Mouse (Mus musculus): ENCODE results near the gene Atp6v1c2. TPM values are rescaled to one million over a fixed set of nuclear protein-coding genes. Genes with fewer than 3 reads are reported as not detected.

The Atp6v1c2 gene
- polyA plus RNA-seq, 1 experiment from 2014 or later = 0.62 TPM

DNA sequence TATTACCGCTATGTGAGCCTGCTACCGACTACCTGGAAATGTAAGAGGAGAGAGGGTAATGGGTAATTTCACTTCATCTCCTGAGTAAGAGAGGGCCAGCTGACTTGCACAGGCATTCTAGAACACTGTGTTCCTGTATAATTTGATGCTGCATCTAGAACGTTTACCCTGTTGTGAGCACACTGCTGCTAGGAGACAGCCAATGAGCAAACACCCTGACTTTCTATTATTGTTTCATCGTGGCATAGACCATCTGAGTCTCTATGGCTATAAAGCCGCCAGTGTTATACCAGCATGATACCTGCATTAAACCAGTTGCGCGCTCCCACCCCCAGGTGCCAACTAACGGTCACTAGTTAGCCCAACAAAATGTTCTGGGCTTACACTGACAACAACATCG lies 87.5 kb downstream of the Atp6v1c2 start:
- no peak for ATAC-seq
- H3K27ac ChIP-seq = no peak overlapping the region
- WGBS = 97% methylated on average over 9 of the region's 9 CpGs

GRCm38 (mm10) chr12:17241016-17241415 lies 88.1 kb downstream of the Atp6v1c2 start:
- no peak overlapping the region for H3K4me2 ChIP-seq (replicated peaks)

More for the DNA sequence above, 87.5 kb downstream of the Atp6v1c2 start:
- Histone ChIP-seq H3K4me1 (replicated peaks) (no peaks in the 10 kb centered on the region; the same call in 1 of the 2 replicates), H3K36me3 (no peaks in the 10 kb centered on the region), H3K27me3 (no peaks in the 10 kb centered on the region), H3K4me3 (replicated peaks) (no peak overlapping the region), H3K9me3 (no peaks in the 10 kb centered on the region), H3K9ac (replicated peaks) (no peak overlapping the region), H3K4me2 (replicated peaks) (no peak overlapping the region)

GRCm38 (mm10) chr12:17239428-17239688 lies 89.8 kb downstream of the Atp6v1c2 start:
- H3K36me3 ChIP-seq = no peaks in the 10 kb centered on the region
- peaks cover 14% of the 10 kb centered on the region for H3K4me1 ChIP-seq (replicated peaks)
- H3K4me3 ChIP-seq (replicated peaks) = no peak overlapping the region
- ATAC-seq = no peak
- no peak overlapping the region for H3K9ac ChIP-seq (replicated peaks)
- no peak overlapping the region for H3K27ac ChIP-seq
- H3K27me3 ChIP-seq = no peaks in the 10 kb centered on the region
- no peaks in the 10 kb centered on the region for H3K9me3 ChIP-seq
- no peak overlapping the region for H3K4me2 ChIP-seq (replicated peaks)

More at GRCm38 (mm10) chr12:17241016-17241415, 88.1 kb downstream of the Atp6v1c2 start:
- Histone ChIP-seq H3K36me3 (no peaks in the 10 kb centered on the region), H3K9ac (replicated peaks) (no peak overlapping the region), H3K27me3 (no peaks in the 10 kb centered on the region), H3K27ac (no peak overlapping the region), H3K4me3 (replicated peaks) (no peak overlapping the region), H3K4me1 (replicated peaks) (peaks cover 5% of the 10 kb centered on the region), H3K9me3 (no peaks in the 10 kb centered on the region)
- ATAC-seq = no peak
- WGBS = 86% methylated on average over 2 of the region's 2 CpGs

DNA sequence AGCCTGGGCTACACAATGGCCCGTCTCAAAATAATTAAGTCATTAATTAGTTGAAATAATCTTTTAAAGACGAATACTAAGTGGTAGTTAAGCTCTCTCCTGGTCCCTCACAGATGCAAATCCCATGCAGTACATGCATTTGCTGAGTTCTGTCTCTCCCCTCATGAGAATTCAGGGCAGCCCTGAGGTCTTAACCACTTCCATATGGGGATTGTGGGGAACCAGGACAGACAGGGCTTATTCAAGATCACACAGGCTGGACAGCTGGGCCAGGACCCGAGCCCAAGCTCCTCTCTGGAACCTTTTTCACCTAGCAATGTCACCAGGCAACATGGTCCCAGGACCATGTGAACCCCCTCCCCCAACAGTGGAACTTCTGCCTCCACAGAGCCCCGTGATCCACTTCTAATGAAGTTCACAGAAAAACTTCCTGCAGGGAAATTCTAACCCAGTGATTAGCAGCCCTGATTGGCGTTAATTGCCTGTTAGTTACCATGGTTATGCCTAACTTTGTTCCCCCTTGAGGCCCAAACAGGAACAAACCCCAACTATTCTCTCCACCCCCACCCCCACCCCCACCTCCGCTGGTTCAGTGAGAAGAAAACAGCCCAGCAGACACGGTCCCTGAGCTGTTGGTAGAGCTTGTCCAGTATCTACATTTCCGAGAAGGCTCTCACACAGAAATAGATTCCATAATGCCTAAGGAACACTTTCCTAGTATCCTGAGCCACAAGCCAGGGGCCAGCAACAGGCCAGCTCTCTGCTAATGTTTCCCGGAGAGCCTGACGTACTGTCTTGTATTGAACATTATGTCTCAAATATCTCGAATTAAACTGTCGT lies 90.4 kb downstream of the Atp6v1c2 start:
- no peaks in the 10 kb centered on the region for H3K27me3 ChIP-seq
- no peak overlapping the region for H3K4me3 ChIP-seq (replicated peaks)
- H3K9me3 ChIP-seq = no peaks in the 10 kb centered on the region
- WGBS = 65% methylated on average over 12 of the region's 12 CpGs
- no peak overlapping the region for H3K9ac ChIP-seq (replicated peaks)
- no peak overlapping the region for H3K27ac ChIP-seq
- H3K4me2 ChIP-seq (replicated peaks) = no peak overlapping the region
- peaks cover 14% of the 10 kb centered on the region for H3K4me1 ChIP-seq (replicated peaks)
- H3K36me3 ChIP-seq = no peaks in the 10 kb centered on the region
- ATAC-seq = no peak

DNA sequence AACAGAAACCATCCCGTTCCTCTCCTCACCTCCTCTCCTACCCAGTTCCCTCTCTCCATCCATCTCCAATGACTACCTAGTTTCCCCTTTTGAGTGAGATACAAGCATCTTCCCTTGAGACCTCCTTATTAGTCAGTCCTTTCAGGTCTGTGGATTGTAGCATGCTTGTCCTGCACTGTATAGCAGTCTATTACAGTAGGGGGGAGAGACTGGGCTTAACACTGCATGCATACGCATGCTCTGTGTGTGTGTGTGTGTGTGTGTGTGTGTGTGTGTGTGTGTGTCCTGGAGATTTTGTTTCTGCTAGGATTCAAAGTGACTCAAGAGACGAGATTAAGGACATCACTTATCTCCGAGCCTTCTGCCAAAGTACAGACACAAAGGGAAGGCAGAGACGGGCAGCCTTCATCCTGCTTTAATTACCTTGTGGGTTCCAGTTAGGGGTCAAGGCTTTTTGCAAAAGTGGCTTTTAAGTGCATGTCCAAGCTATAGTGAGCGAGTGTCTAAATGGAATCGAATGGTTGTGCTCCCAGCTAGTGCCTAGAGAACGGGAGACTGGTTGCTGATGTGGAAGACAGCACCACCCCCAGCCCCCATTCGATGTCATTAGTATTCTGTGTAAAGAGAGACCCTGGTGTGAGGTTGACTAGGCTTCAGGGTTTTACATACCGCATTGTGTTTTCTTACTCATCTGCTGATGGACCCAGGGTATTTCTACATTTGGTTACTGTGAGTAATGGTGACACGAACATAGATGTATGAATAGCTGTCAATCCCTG lies 93.4 kb downstream of the Atp6v1c2 start:
- H3K27ac ChIP-seq = peak overlapping the region; percentile 74
- peak; percentile 88 for ATAC-seq

More for the DNA sequence above, 93.4 kb downstream of the Atp6v1c2 start:
- Histone ChIP-seq H3K4me1 (replicated peaks) (peaks cover 14% of the 10 kb centered on the region), H3K9ac (replicated peaks) (no peak overlapping the region), H3K4me2 (replicated peaks) (peak overlapping the region; percentile 20), H3K27me3 (no peaks in the 10 kb centered on the region), H3K9me3 (no peaks in the 10 kb centered on the region), H3K4me3 (replicated peaks) (no peak overlapping the region), H3K36me3 (no peaks in the 10 kb centered on the region)
- WGBS = 28% methylated on average over 11 of the region's 11 CpGs

Small RNA genes within 50 kb of the gene (microRNA-seq; reads per million reads assigned to microRNA genes)
- 25.8 reads per million, percentile 38 among the genes with 10 or more reads in this experiment for gene Mir3066

Other genes with a start within 250 kb of the Atp6v1c2 start
- gene Kcnf1, start 152.5 kb downstream of the Atp6v1c2 start, polyA plus RNA-seq (2015; fragmentation: Nextera tagmentation; extraction: Ambion mirVana) = 2.3 and 2.8 TPM in 2 replicates
- 317 and 327 TPM in 2 replicates for gene Pdia6, start 62.8 kb downstream of the Atp6v1c2 start, polyA plus RNA-seq (2015; fragmentation: Nextera tagmentation; extraction: Ambion mirVana)
- gene Nol10, start 19.1 kb upstream of the Atp6v1c2 start, polyA plus RNA-seq (2015; fragmentation: Nextera tagmentation; extraction: Ambion mirVana) = 24.5 and 24.6 TPM in 2 replicates
- gene Odc1, start 215.4 kb upstream of the Atp6v1c2 start, polyA plus RNA-seq (2015; fragmentation: Nextera tagmentation; extraction: Ambion mirVana) = 185 and 189 TPM in 2 replicates